Mouse (Mus musculus) kidney, embryonic 16.5 days (tissue): ENCODE measurements at regions not wholly inside any gene's neighbourhood (a gene's known extent, or its start where the extent isn't known, plus 50 kb on each side); places are given as distances from the start of the nearest gene placed in this dataset.

ENCODE experiments used
- ATAC-seq: fragments of 200-750 bp; cut with Nextera tagmentation; 2 replicates; pipeline ENCODE4 v1.8.0; 2017; ENCODE audit warnings: moderate TSS enrichment; ENCODE audit not compliant: low FRiP score, low TSS enrichment
- H3K27ac ChIP-seq: fragments of 300-500 bp; sonication (generic); 2 replicates; pipeline ENCODE4 v1.5.1; 2014; ENCODE audit warnings: low read length
- H3K27me3 ChIP-seq: fragments of 300-500 bp; sonication (generic); 2 replicates; pipeline ENCODE4 v1.6.1; 2014; ENCODE audit warnings: low read length, control low read depth, mixed read lengths; ENCODE audit not compliant: insufficient read depth
- H3K36me3 ChIP-seq: fragments of 300-500 bp; sonication (generic); 2 replicates; pipeline ENCODE4 v1.6.1; 2014; ENCODE audit warnings: low read length, control low read depth, mixed read lengths; ENCODE audit not compliant: insufficient read depth
- H3K4me1 ChIP-seq: fragments of 300-500 bp; sonication (generic); 2 replicates; pipeline ENCODE4 v1.6.1; 2014; ENCODE audit warnings: low read length, control low read depth, mixed read lengths; ENCODE audit not compliant: insufficient read depth
- H3K4me2 ChIP-seq: fragments of 300-500 bp; sonication (generic); replicated peaks from 2 replicates; pipeline ENCODE4 v1.6.1; 2014; ENCODE audit warnings: low read depth, low read length
- H3K4me3 ChIP-seq: fragments of 300-500 bp; sonication (generic); 2 replicates; pipeline ENCODE4 v1.5.1; 2014; ENCODE audit warnings: mild to moderate bottlenecking, low read length
- H3K9ac ChIP-seq: fragments of 300-500 bp; sonication (generic); replicated peaks from 2 replicates; pipeline ENCODE4 v1.6.1; 2014; ENCODE audit warnings: low read length
- H3K9me3 ChIP-seq: fragments of 300-500 bp; sonication (generic); 2 replicates; pipeline ENCODE4 v1.6.1; 2016; ENCODE audit warnings: low read length, control low read depth
- WGBS: fragments of 180-500 bp; shearing (Covaris S2); extraction: QIAGEN DNeasy Blood & Tissue Kit; methylation state at CpG from one replicate; pipeline ENCODE4 v1.1.7; 2014; 5-methylcytosine and 5-hydroxymethylcytosine counted together

- no peak overlapping the region for H3K4me3 ChIP-seq
- H3K4me1 ChIP-seq, result no peaks in the 10 kb centered on the region
- ATAC-seq, result peak; percentile 90; the same call in 1 of the 2 replicates
- no peaks in the 10 kb centered on the region for H3K27me3 ChIP-seq
- no peak overlapping the region for H3K4me2 ChIP-seq
- no peak overlapping the region for H3K9ac ChIP-seq
- H3K9me3 ChIP-seq, result no peaks in the 10 kb centered on the region
- H3K27ac ChIP-seq, result no peak overlapping the region
- WGBS, result 40% methylated on average over 8 of the region's 8 CpGs
- H3K36me3 ChIP-seq, result no peaks in the 10 kb centered on the region
Observed at GRCm38 (mm10) chr5:47557152-47557800, 425.7 kb upstream of the Slit2 start.
